Mouse (Mus musculus) heart, adult 11 months (tissue): ENCODE results near the gene Ddias.

Source experiments
- DNase-seq: peaks from one replicate; pipeline ENCODE4 v3.0.0; 2022

The Ddias gene

DNA sequence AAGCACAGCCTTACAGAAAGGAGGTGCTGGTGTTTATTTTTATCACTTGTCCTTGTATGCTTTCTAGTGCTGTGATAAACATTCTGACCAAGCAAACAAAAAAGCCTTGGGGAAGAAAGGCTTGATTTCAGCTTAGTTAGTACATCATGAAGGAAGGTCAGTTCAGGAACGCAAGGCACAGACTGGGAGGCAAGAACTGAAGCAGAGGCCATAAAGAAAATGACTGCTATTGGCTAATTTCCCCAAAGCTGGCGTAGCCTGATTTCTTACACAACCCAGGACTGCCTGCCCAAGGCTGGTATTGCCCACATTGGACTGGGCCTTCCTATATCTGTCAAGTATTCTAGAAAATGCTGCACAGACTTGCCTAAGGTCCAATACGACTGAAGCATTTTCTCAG lies 25.8 kb downstream of the Ddias start:
- no peak for DNase-seq

DNA sequence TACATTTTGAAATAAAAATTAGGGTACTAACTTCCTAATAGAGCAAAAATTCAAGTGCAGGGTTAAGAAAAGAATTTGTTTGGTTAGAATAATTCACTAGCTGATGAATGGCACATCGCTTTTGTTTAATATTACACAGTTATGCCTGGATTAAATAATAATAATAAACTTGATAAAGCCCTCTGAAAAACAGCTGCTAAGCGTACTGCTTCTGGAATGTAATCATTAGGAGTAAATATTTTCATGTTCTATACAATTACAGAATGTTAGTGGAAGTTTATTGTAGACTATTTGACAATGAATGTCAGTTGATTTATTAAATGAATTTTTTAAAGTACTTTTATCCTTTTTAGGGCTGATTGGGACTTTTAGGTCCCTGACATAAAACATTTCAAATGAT lies 31.8 kb downstream of the Ddias start:
- no peak for DNase-seq

DNA sequence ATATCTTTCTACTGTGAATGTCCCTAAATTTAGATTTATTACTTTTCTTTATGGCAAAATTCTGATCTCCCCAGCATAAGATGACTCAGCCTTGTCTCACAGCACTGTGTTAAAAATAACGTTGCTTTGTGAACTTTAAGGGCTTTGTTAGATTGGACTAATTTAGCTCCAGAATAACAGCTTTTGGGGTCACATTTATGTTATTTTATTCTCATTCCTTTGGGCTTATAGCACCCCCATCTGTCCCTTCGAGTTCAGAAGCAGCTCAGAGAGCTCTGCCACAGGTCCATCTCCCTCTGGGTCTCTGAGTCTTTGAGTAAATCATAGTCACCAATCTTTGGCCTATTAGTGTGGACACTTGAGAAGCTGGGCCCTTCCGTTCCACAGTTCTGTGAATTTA lies 36.1 kb downstream of the Ddias start:
- DNase-seq: no peak

DNA sequence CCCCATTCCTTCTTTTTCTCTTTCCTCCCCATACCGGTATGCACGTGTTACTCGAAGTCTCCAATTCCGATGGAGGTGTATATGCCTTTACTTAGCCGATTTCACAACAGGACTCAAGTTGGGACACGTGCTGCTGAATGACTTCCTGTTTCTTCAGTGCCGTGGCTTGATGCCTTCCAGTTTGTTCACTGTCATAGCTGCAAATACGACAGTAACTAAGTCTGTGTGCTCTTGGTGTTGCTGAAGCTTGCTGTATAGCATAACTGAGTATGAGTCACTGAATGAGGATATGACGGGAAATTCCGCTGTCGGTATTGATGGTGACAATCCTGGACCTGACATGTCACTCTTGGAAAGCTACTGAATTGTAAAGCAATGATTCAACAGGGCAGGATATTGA lies 36.8 kb downstream of the Ddias start:
- no peak for DNase-seq

DNA sequence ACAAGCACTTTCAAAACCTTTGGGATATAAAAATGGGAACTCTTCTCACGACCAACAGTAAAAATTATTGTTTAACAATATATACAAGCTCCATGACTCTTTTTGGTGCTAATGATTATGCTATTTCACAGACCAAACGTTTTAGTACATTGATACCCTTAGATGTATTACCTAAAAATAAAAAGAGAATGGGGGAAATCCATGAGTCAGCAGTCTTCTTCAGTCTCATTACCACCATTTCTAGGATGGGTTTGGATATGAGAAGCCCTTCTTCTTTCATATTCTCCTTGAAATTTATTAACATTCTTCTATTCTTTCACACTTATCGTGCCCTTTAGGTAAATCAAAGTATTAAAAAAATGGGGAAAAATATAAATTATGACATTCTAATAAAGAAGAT lies 37.6 kb downstream of the Ddias start:
- DNase-seq: no peak

DNA sequence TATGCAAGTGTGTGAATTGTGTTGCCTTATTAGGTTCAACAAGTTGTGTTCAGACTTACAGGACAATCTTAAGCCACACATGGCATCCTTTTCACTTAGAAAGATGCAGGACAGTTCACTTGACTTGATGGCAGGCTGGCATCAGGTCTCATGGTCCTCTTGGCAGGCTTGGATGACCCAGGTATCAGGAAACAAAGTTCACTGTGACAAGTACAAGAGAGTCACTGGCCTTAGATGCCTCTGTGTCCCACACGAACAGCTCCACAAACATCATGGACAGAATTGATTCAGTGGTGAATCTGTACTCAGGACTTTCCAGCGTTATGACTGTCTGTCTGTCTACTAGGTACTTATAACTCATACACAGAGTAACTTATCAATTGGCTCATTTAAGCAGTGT lies 39.7 kb downstream of the Ddias start:
- no peak for DNase-seq

DNA sequence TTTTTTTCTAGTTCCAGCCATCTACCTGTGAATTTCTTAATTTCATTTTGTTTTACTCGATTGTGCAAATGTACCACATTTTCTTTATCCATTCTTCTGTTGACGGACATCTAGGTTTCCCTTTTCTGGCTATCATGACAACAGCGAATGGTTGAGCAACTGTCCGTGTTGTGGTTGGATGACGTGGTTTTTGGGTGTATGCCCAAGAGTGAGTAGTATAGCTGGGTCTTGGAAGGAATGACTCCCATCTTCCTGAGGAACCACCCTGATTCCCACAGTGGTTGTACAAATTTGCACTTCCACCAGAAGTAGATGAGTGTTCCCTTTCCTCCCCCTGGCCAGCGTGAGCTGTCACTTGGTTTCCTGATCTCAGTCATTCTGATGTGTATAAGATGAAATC lies 41.7 kb downstream of the Ddias start:
- DNase-seq: no peak

DNA sequence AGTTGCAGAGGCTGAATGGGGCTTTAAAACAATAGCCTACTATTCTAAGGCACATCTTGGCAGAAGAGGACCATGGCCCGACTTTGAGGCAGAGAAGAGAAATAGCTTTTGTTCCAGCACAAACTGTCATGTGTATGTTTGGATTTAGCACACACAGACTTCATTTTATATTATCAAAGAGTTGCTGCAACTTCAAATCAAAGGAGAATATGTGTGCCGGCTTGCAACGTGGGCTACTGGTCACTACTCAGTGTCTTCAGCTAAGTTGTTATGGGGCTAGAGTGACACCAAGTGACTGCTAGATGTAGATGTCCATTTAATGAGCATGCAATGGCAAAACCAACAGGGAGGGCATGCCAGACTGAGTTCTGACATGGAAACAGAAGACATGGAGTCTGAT lies 46.1 kb downstream of the Ddias start:
- DNase-seq: peak; percentile 58

DNA sequence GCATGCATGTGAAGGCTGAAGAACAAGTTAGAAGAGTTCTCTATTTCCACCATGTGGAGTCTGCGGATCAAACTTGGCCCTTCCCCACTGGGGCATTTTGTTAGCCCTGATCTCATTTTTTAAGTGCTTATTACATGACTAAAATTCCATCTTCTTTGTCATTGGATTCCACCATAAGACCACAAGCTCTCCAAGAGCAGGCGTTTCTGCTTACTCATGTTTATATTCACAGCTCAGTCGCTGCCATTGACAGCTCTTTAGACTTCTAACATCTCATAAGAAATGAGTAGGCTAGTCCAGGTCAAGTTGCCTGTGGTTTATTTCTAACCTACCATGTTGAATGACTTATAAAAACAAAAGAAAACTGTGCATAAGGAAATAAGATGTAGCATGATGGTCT lies 47.8 kb downstream of the Ddias start:
- peak; percentile 18 for DNase-seq

DNA sequence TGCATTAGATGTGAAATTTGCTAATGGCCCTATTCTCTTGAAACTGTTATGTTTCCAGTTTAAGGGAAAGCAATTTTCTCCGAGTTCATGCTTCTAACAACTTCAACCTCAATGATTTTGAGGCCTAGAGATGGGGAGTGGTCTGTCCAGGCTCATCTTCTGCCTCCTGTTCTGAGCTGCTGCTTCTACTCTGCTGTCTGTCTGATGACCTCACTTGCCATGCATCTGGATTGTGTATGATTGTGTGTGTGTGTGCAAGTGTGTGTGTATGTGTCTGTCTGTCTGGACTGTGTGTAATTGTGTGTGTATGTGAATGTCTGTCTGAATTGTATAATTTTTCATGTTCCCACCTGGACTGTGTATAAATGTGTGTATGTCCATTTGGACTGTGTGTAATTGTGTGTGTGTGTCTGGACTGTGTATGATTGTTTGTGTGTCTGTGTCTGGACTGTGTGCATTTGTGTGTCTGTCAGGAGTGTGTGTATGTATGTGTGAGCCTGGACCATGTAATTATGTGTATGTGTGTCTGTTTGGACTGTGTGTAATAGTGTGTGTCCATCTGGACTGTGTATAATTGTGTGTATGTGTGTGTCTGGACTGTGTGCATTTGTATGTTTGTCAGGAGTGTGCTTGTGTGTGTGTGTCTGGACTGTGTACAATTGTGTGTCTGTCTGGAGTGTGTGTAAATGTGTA lies 51.5 kb downstream of the Ddias start:
- DNase-seq: peak; percentile 43

DNA sequence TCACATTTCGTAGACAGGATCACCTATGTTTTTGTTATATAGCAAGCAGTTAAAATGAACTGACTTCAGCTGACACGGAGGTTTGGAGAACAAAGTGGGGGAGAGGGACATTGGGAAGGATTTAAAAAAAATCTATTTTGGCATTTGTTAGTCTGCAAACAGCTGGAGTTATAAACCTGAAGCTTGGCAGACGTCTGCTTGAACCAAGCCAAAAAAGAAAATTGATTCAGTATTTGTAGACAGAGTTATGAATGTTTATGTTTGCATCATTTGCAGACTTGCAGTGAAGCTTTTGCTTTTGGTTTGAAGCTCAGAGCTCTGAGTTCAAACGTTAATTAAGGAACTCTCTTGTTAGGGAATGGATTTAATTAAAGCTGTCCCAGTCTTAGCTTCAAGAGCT lies 52.2 kb downstream of the Ddias start:
- peak; percentile 19 for DNase-seq

DNA sequence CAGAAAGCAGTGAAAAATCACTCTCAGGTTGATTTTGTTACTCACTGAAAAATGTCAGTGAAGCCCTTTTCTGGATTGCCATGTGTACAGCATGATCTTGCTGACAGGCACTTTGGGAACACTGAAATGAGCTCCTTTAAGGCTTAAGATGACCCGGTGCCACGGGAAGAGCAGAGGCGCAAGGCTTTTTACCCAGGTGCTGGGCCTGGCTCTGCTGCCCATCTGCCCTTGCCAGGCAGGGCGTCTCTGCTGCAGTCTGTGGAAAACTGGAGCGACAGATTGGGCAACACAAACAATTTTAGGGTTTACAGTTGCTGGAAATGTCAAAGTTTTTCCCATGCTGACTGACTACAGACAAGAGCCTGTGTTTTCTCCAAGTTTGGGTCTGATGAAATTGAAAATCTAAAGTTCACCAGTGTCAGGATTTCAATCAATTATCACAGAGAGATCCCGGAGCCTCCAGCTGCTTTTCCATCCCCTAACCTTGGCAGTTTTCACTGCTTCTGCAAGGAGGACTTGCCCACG lies 53.0 kb downstream of the Ddias start:
- peak; percentile 70 for DNase-seq

DNA sequence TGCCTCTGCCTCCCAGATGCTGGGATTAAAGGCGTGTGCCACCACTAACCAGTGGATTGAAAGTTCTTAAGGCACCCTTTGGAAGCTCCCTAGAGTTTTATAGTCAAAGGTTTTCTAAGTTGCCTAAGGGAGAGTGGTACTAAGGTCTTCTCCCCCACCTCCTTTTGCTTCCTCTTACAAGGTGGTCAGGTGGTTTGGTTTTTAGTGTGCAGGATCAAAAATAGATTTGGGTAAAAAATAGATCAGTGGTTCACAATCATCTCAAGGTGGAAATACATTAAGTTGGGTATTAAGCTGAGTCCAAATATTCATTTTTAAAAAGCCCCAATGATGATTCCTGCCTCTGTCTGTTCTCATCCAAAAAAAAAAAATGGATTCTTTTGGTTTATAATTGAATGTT lies 53.6 kb downstream of the Ddias start:
- DNase-seq: peak; percentile 27

DNA sequence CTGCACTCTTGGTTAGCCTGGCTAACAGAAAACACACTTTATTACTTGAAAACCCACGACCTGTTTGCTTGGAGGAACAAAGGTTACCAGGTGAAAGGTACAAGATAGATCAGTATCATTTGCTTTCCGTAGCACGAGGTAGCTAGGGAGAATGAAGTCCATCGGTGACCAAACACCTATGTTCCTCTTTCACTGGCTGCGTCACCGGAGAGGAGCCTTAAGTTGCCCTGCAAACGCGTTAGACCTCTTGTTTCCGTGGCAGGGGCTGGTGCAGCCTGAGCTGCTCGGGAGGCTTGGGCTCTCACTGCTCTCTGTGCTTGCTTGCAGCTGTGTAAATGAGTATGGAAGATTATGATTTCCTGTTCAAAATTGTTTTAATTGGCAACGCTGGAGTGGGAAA lies 54.4 kb downstream of the Ddias start:
- DNase-seq: peak; percentile 89

DNA sequence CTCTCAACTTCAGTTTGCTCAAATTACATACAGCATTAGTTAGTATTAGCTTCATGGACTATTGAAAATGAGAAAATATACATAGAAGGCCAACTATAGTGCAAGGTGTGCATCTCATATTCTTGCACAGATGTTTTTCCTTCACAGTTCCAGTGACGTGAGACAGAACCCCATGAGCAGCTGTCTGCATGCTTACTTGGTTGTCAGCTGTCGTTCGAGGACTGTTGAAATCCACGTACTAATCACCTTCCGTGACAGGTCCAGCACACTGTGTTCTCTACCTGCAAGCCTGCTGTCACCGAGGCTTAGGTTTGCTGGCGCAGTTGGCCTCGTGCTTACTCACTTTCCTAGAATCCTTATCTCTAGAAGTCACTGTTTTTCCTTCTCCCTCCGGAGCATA lies 56.2 kb downstream of the Ddias start:
- peak; percentile 85 for DNase-seq

DNA sequence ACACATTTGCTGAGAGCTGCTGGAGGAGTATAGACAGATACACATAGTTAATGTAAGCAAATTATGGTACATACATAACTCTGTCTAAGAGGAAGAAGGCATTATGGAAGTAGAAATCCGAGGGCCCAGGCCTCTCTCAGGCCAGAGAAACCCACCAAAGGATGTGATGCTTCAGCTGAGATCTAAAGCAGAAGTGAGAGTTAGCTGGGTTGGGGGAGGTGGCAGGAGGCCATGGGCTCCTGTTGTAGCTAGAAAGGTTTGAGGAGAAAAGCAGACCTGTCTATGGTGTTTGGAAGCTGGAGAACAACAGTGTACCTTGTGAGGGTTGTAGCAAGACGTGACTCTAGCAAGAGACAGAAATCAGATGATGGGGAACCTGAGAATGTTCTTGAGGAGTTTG lies 56.8 kb downstream of the Ddias start:
- peak; percentile 78 for DNase-seq

DNA sequence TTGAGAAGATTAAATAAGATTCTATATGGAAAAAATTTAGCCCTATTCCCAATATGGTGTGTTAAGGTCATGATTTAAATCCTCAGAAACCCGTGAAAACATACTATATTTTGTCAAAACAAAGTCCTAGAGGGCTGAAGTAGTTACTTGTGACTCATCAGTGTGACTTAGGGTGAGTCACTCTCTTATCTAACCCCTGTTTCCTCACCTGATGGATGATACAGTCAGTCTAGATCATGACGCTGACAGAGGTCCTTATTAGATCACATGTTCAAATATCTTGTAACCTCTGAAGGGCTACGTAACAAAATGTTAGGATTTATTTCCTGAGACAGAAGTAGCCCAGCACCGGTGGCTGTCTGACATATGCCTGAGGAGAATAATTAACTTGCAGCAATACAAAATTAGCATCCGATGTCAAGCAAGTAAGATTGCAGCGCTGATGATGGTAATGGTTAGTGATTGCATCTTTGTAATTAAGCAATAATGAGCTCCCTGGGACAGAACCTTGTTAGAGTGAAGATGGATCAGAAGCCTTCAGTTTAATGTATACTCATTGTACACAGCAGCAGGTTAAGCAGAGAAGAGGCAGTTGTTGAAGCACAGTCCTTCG lies 62.3 kb downstream of the Ddias start:
- peak; percentile 4 for DNase-seq
